Mouse (Mus musculus) hindbrain, embryonic 11.5 days (tissue): ENCODE measurements around the gene Spata31d1b. TPM values are rescaled to one million over a fixed set of nuclear protein-coding genes. Genes with fewer than 3 reads are reported as not detected.
"Not testable (repeated sequence)": the region's sequence is repeated elsewhere in the genome, so short reads cannot be mapped to it uniquely, and the experiment has no call there.

Experiments used
- ATAC-seq: fragments of 200-750 bp; cut with Nextera tagmentation; 2 replicates; pipeline ENCODE4 v1.8.0; 2017; ENCODE audit warnings: mild to moderate bottlenecking, moderate TSS enrichment, moderate library complexity; ENCODE audit not compliant: low FRiP score
- DNase-seq: peaks from one replicate; pipeline ENCODE4 v3.0.0-alpha.2; 2015; ENCODE audit warnings: low spot score
- H3K27ac ChIP-seq: fragments of 300-500 bp; sonication (generic); 2 replicates; pipeline ENCODE4 v1.5.1; 2014; ENCODE audit warnings: mild to moderate bottlenecking, low read depth, low read length
- H3K27me3 ChIP-seq: fragments of 300-500 bp; sonication (generic); 2 replicates; pipeline ENCODE4 v1.6.1; 2014; ENCODE audit warnings: mild to moderate bottlenecking, low read length, moderate library complexity, mixed read lengths; ENCODE audit not compliant: control insufficient read depth, insufficient read depth
- H3K36me3 ChIP-seq: fragments of 300-500 bp; sonication (generic); 2 replicates; pipeline ENCODE4 v1.6.1; 2014; ENCODE audit warnings: mild to moderate bottlenecking, low read length, moderate library complexity, mixed read lengths; ENCODE audit not compliant: control insufficient read depth, insufficient read depth
- H3K4me1 ChIP-seq: fragments of 300-500 bp; sonication (generic); replicated peaks from 2 replicates; pipeline ENCODE4 v1.6.1; 2014; ENCODE audit warnings: low read length, mixed read lengths; ENCODE audit not compliant: control insufficient read depth, insufficient read depth
- H3K4me2 ChIP-seq: fragments of 300-500 bp; sonication (generic); replicated peaks from 2 replicates; pipeline ENCODE4 v1.6.1; 2014; ENCODE audit warnings: mild to moderate bottlenecking, low read depth, low read length
- H3K4me3 ChIP-seq: fragments of 300-500 bp; sonication (generic); 2 replicates; pipeline ENCODE4 v1.5.1; 2014; ENCODE audit warnings: low read depth, low read length
- H3K9ac ChIP-seq: fragments of 300-500 bp; sonication (generic); 2 replicates; pipeline ENCODE4 v1.6.1; 2014; ENCODE audit warnings: low read depth, low read length
- H3K9me3 ChIP-seq: fragments of 300-500 bp; sonication (generic); 2 replicates; pipeline ENCODE4 v1.6.1; 2016; ENCODE audit warnings: low read length; ENCODE audit not compliant: control insufficient read depth
- WGBS: fragments of 180-500 bp; shearing (Covaris S2); extraction: QIAGEN DNeasy Blood & Tissue Kit; methylation state at CpG from one replicate; pipeline ENCODE4 v1.1.7; 2014; 5-methylcytosine and 5-hydroxymethylcytosine counted together
- polyA plus RNA-seq: library from polyadenylated mRNA; unstranded; fragments of >200 nt; fragmentation: Nextera tagmentation; extraction: Ambion mirVana; gene quantifications from 2 replicates; pipeline ENCODE4 v1.2.1, GENCODE M21; 2014

Spata31d1b gene
- polyA plus RNA-seq, 1 experiment from 2014 or later, result not detected

DNA sequence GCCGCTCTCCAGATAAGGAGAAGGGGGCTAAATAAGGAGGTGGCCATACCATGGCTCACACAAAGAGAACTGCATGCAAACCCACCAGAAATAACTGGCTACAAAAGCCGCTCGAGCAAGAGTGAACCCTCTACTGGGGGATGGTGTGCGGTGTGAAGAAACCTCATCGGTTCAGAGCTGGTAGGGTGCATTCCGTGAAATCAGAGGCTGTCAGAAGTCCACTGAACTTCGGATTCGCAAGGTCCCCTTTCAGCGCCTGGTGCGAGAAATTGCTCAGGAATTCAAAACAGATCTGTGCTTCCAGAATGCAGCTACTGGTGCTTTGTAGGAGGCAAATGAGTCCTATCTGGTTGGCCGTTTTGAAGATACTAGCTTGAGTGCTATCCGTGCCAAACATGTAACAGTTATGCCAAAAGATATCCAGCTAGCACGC is 23.7 kb upstream of the Spata31d1b start:
- peaks cover 2% of the 10 kb centered on the region; the same call in 1 of the 2 replicates for H3K4me1 ChIP-seq
- H3K27me3 ChIP-seq, result no peaks in the 10 kb centered on the region; the same call in 1 of the 2 replicates
- H3K36me3 ChIP-seq, result no peaks in the 10 kb centered on the region
- DNase-seq, result no peak
- no peak overlapping the region for H3K4me3 ChIP-seq
- WGBS, result 63% methylated on average over 13 of the region's 13 CpGs
- H3K9ac ChIP-seq, result no peak overlapping the region
- H3K9me3 ChIP-seq, result no peaks in the 10 kb centered on the region
- no peak for ATAC-seq
- H3K27ac ChIP-seq, result no peak overlapping the region
- H3K4me2 ChIP-seq, result no peak overlapping the region

DNA sequence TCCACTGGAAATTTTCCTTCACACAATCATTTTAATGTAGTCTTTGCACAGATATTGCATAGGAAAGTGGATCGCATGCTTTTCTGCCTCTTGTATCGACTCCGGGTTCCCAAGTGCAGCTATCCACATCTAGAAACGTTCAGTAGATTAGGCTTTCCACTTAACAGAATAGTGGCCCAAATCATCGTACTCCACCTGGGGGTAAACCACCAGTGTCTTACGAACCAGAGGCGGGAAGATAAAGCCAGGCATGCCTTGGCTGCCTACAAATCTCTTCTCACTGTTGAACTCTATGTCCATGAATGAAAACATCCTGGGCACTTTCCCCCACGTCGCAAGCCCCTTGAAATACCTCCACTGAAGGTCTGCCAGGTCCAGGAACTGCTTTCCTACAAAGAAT is 22.8 kb upstream of the Spata31d1b start:
- H3K4me2 ChIP-seq, result no peak overlapping the region
- no peaks in the 10 kb centered on the region for H3K9me3 ChIP-seq
- no peaks in the 10 kb centered on the region for H3K36me3 ChIP-seq
- WGBS, result 89% methylated on average over 9 of the region's 9 CpGs
- H3K9ac ChIP-seq, result no peak overlapping the region
- no peak for ATAC-seq
- no peak overlapping the region for H3K4me3 ChIP-seq
- no peaks in the 10 kb centered on the region; the same call in 1 of the 2 replicates for H3K27me3 ChIP-seq
- no peak for DNase-seq
- H3K4me1 ChIP-seq, result peaks cover 2% of the 10 kb centered on the region; the same call in 1 of the 2 replicates
- H3K27ac ChIP-seq, result no peak overlapping the region

DNA sequence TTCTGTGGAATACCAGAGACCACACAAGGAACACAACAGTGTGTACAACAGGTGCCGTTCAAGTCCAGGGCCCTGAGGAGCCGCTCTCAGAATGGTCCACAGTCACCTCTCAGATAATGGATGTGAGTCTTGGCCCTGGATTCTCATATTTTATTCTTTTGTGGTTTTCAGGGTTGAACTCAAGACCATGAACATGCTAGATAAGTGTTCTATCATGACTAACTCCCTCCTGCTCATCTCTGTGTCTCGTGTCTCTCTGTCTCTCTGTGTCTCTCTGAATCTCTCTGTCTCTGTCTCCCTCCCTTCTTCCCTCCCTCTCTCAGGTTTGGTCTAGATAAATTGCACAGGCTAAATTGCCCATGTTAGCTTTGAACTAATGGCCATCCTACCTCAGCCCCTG is 22.2 kb upstream of the Spata31d1b start:
- H3K9ac ChIP-seq, result no peak overlapping the region
- 96% methylated on average over 3 of the region's 3 CpGs for WGBS
- no peak overlapping the region for H3K4me3 ChIP-seq
- no peaks in the 10 kb centered on the region; the same call in 1 of the 2 replicates for H3K27me3 ChIP-seq
- DNase-seq (no peak), ATAC-seq (no peak)
- H3K36me3 ChIP-seq, result no peaks in the 10 kb centered on the region
- H3K9me3 ChIP-seq, result no peaks in the 10 kb centered on the region
- H3K27ac ChIP-seq, result no peak overlapping the region
- H3K4me2 ChIP-seq, result no peak overlapping the region
- H3K4me1 ChIP-seq, result peaks cover 2% of the 10 kb centered on the region; the same call in 1 of the 2 replicates

DNA sequence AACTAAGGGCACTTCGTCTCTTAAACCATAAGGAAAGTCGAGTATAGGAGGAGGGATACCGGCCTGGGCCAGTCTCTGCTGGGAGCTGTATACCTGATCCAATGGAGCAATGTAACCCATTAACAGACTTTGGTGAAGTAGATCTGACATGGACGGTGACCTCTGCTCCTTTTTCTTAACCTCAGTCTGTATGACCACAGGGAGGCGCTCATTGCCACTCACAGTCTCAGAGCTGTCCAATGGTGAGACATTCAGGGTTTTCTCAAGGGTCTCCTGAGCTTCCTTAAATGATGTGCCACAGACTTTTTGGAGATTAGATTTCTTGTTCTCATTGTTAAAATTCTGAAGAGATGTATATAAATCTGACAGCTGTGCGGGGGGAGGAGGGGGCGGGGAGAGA is 21.5 kb upstream of the Spata31d1b start:
- peaks cover 2% of the 10 kb centered on the region; the same call in 1 of the 2 replicates for H3K4me1 ChIP-seq
- H3K27me3 ChIP-seq, result no peaks in the 10 kb centered on the region; the same call in 1 of the 2 replicates
- H3K9me3 ChIP-seq, result no peaks in the 10 kb centered on the region
- H3K9ac ChIP-seq, result no peak overlapping the region
- DNase-seq, result no peak
- no peak overlapping the region for H3K4me3 ChIP-seq
- ATAC-seq, result no peak
- no peaks in the 10 kb centered on the region for H3K36me3 ChIP-seq
- no peak overlapping the region for H3K4me2 ChIP-seq
- no peak overlapping the region for H3K27ac ChIP-seq
- WGBS, result 84% methylated on average over 7 of the region's 7 CpGs

DNA sequence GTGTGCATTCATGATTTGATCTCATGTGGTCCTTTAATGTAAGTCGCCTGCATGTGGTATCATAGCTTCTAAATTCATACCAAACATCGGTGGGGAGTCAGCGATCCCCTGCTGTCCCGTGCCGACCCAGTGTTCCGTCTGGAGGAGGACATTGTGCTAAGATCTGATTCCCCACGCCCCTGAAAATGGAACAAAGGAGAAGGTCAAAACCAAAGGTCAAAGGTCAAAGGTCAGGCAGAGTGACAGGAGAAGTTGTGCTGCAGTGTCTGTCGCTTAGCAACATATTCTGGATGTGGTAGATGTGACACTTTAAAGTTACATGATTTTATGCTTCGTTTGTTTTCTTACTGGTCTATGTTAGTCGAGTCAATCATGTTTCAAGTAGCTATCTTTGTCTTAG is 20.6 kb upstream of the Spata31d1b start:
- WGBS, result 23% methylated on average over 10 of the region's 10 CpGs
- H3K27ac ChIP-seq, result no peak overlapping the region
- no peaks in the 10 kb centered on the region; the same call in 1 of the 2 replicates for H3K27me3 ChIP-seq
- no peaks in the 10 kb centered on the region for H3K36me3 ChIP-seq
- no peaks in the 10 kb centered on the region for H3K9me3 ChIP-seq
- H3K4me1 ChIP-seq, result peaks cover 2% of the 10 kb centered on the region; the same call in 1 of the 2 replicates
- H3K4me2 ChIP-seq, result no peak overlapping the region
- H3K9ac ChIP-seq, result no peak overlapping the region
- DNase-seq (peak; percentile 74), ATAC-seq (no peak)
- H3K4me3 ChIP-seq, result no peak overlapping the region

DNA sequence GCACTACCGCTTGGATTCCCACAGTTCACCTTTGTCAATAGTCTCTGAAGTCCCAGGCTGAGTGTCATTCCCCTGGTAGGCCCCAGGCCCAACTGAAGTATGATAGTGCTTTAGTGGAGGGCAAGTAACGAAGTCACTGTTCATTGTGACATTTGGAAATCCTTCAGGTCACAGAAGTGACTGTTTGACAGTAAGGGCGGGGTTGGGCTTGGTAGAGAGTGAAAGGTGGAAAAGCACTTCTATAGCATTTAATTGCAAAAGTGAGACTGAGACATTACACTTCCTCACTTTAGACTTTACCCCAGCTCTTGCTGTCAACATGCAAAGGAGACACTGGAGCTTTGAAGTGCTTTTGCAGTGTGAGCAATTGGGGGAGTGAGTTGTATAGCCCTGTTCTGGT is 18.1 kb upstream of the Spata31d1b start, which contains the start of gene 4921517D22Rik:
TSS of gene 4921517D22Rik (minus strand) at position 101 of the 400 bp plus-strand sequence.
- Histone ChIP-seq H3K27me3 (no peaks in the 10 kb centered on the region; the same call in 1 of the 2 replicates), H3K4me1 (peaks cover 2% of the 10 kb centered on the region; the same call in 1 of the 2 replicates), H3K36me3 (no peaks in the 10 kb centered on the region), H3K9ac (no peak within 1 kb of the TSS), H3K27ac (no peak within 1 kb of the TSS), H3K4me3 (no peak within 1 kb of the TSS), H3K9me3 (no peaks in the 10 kb centered on the region), H3K4me2 (no peak within 1 kb of the TSS)
- DNase-seq, result no peak
- 86% methylated on average over 3 of the region's 3 CpGs for WGBS
- ATAC-seq, result no peak

DNA sequence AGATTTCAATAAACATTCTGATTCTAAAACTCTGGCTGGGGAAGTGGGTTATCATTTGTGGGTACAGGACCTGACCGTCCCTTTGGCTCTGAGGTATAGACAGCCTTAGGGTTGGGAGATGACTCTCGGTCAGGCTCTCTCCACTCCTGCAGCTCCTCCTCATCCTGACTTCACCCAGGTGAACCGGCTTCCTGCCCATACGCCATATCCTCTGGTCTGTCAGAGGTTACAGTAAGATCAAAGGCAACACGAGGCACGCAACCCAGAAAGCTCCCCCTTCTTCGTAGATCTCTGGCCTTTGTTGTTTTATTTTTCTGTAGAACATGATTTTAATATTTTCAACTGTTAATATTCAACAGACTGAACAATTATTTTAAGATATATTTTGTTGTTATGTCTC is 16.3 kb upstream of the Spata31d1b start:
- Histone ChIP-seq H3K9ac (no peak overlapping the region), H3K27ac (no peak overlapping the region), H3K9me3 (no peaks in the 10 kb centered on the region), H3K27me3 (no peaks in the 10 kb centered on the region; the same call in 1 of the 2 replicates), H3K4me1 (peaks cover 2% of the 10 kb centered on the region; the same call in 1 of the 2 replicates), H3K4me2 (no peak overlapping the region), H3K36me3 (no peaks in the 10 kb centered on the region), H3K4me3 (no peak overlapping the region)
- DNase-seq (no peak), ATAC-seq (no peak)
- 87% methylated on average over 7 of the region's 7 CpGs for WGBS

DNA sequence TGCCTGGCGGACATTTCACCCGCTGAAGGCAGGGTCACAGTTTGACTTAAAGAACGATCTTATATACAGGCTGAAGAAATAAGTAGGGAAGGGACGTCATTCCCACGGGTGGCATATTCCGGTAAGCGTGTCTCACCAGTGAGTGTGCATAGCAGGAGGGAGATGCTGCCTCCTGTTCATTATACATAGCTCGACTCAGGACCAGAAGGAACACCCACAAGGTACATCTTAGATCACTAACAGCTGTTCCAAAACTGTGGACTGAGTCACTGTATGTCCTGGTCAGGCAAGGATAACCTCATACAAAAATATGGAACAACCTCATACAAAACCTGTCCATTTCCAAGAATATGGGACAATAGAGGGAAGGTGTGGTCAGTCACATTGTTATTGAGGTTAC is 13.0 kb upstream of the Spata31d1b start:
- H3K27ac ChIP-seq, result no peak overlapping the region
- no peaks in the 10 kb centered on the region for H3K36me3 ChIP-seq
- H3K4me2 ChIP-seq, result no peak overlapping the region
- H3K4me1 ChIP-seq, result no peaks in the 10 kb centered on the region
- WGBS, result 91% methylated on average over 8 of the region's 8 CpGs
- ATAC-seq (no peak), DNase-seq (no peak)
- no peak overlapping the region for H3K9ac ChIP-seq
- H3K27me3 ChIP-seq, result no peaks in the 10 kb centered on the region; the same call in 1 of the 2 replicates
- no peaks in the 10 kb centered on the region for H3K9me3 ChIP-seq
- H3K4me3 ChIP-seq, result no peak overlapping the region

DNA sequence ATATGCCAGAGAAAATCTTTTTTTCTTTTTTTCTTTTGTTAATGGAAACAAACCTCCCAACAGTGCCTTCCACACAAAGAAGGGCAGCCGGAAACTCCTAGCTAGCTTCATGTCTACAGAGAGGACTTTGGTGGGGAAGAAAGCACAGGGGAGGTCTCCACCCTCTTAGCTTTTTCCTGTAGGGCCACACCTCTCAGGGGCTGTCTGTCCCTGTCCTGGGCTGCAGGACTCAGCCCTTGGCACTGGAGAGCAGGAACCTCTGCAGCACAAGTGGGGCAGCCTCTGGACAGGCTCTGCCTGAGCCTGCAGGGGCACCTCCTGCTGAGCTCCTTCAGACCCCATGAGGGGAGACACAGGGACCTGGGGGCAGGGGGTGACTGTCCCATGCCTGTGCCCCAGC is 11.9 kb upstream of the Spata31d1b start:
- not testable (repeated sequence) for H3K4me3 ChIP-seq, H3K27me3 ChIP-seq, H3K4me1 ChIP-seq, H3K27ac ChIP-seq, H3K9ac ChIP-seq, H3K4me2 ChIP-seq, H3K9me3 ChIP-seq, DNase-seq, H3K36me3 ChIP-seq, ATAC-seq
- 47% methylated on average over 1 of the region's 1 CpGs for WGBS
